Mouse (Mus musculus) olfactory bulb, adult 2 months (tissue): Measurements from ENCODE around the gene Afap1l2.

Experiments
- CTCF ChIP-seq: fragments of 200-500 bp; IDR thresholded peaks from 2 replicates; pipeline ENCODE4 v1.5.1; 2012; ENCODE audit warnings: low read depth, mild to moderate bottlenecking, low read length, moderate library complexity; ENCODE audit not compliant: insufficient read depth
- POLR2A ChIP-seq: fragments of 200-500 bp; IDR thresholded peaks from 2 replicates; pipeline ENCODE4 v1.6.1; 2012; ENCODE audit warnings: mild to moderate bottlenecking, low read depth, low read length, moderate library complexity; ENCODE audit not compliant: insufficient read depth

GRCm38 (mm10) chr19:56905395-56905794 lies 102.6 kb downstream of the Afap1l2 start:
- TF ChIP-seq CTCF (no peak), POLR2A (no peak)
